Mouse (Mus musculus) liver, embryonic 11.5 days (tissue): ENCODE data around the gene Lbr. TPM values are rescaled to one million over a fixed set of nuclear protein-coding genes. Genes with fewer than 3 reads are reported as not detected.

ENCODE experiments used
- ATAC-seq: fragments of 200-750 bp; cut with Nextera tagmentation; replicated peaks from 2 replicates; pipeline ENCODE4 v1.8.0; 2017; ENCODE audit warnings: moderate number of reproducible peaks, mild to moderate bottlenecking, moderate TSS enrichment, moderate library complexity; ENCODE audit not compliant: low FRiP score
- DNase-seq: peaks from one replicate; pipeline ENCODE4 v3.0.0-alpha.2; 2017; ENCODE audit warnings: low spot score
- H3K27ac ChIP-seq: fragments of 300-500 bp; sonication (generic); 2 replicates; pipeline ENCODE4 v1.5.1; 2014; ENCODE audit warnings: mild to moderate bottlenecking, low read depth, low read length, control low read depth
- H3K27me3 ChIP-seq: fragments of 300-500 bp; sonication (generic); replicated peaks from 2 replicates; pipeline ENCODE4 v1.6.1; 2014; ENCODE audit warnings: low read length, mixed read lengths; ENCODE audit not compliant: control insufficient read depth, insufficient read depth
- H3K36me3 ChIP-seq: fragments of 300-500 bp; sonication (generic); 2 replicates; pipeline ENCODE4 v1.6.1; 2014; ENCODE audit warnings: mild to moderate bottlenecking, low read length, moderate library complexity, mixed read lengths; ENCODE audit not compliant: control insufficient read depth, insufficient read depth
- H3K4me1 ChIP-seq: fragments of 300-500 bp; sonication (generic); replicated peaks from 2 replicates; pipeline ENCODE4 v1.6.1; 2014; ENCODE audit warnings: low read length, mixed read lengths; ENCODE audit not compliant: control insufficient read depth, insufficient read depth
- H3K4me2 ChIP-seq: fragments of 300-500 bp; sonication (generic); 2 replicates; pipeline ENCODE4 v1.6.1; 2014; ENCODE audit warnings: mild to moderate bottlenecking, control low read depth, moderate library complexity
- H3K4me3 ChIP-seq: fragments of 300-500 bp; sonication (generic); 2 replicates; pipeline ENCODE4 v1.5.1; 2014; ENCODE audit warnings: low read depth, low read length, control low read depth
- H3K9ac ChIP-seq: fragments of 300-500 bp; sonication (generic); 2 replicates; pipeline ENCODE4 v1.6.1; 2014; ENCODE audit warnings: low read depth, low read length, control low read depth
- H3K9me3 ChIP-seq: fragments of 300-500 bp; sonication (generic); 2 replicates; pipeline ENCODE4 v1.6.1; 2016; ENCODE audit warnings: low read length, inconsistent platforms, mixed read lengths; ENCODE audit not compliant: control insufficient read depth
- WGBS: fragments of 180-500 bp; shearing (Covaris S2); extraction: QIAGEN DNeasy Blood & Tissue Kit; methylation state at CpG from one replicate; pipeline ENCODE4 v1.1.7; 2014; 5-methylcytosine and 5-hydroxymethylcytosine counted together
- polyA plus RNA-seq: library from polyadenylated mRNA; unstranded; fragments of >200 nt; fragmentation: Nextera tagmentation; extraction: Ambion mirVana; gene quantifications from 2 replicates; pipeline ENCODE4 v1.2.1, GENCODE M21; 2014

Lbr gene
- 229 and 276 TPM in 2 replicates for polyA plus RNA-seq

DNA sequence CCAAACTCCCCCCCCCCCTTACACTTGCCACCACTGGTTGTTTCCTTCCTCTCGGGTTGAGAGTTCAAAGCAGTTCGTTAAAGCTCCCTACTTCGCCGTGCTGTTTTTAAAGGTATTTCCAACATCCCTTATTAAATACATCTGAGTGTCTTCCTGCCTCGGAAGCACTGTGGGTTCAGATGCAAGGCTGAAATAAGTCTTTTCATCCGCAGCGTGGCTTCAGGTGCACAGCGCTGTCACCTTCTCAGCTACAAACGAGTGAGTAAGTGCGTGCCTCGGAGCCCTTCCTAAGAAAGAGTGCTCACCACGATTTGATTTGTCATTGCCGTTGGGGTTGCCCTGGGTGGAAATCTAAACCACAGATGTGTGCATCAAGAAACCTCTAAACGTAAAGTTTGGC is at the start of gene Lbr:
TSS of gene Lbr (minus strand) at position 266 of the 400 bp plus-strand sequence.
- Histone ChIP-seq H3K4me2 (peak within 1 kb of the TSS; percentile 88), H3K4me3 (peak within 1 kb of the TSS; percentile 96), H3K36me3 (peaks cover 4% of the 10 kb centered on the region; the same call in 1 of the 2 replicates), H3K27me3 (no peaks in the 10 kb centered on the region), H3K27ac (peak within 1 kb of the TSS; percentile 97), H3K9ac (peak within 1 kb of the TSS; percentile 96), H3K4me1 (peaks cover 27% of the 10 kb centered on the region), H3K9me3 (no peaks in the 10 kb centered on the region)
- DNase-seq (no peak), ATAC-seq (no peak)
- under 1% methylated on average over 14 of the region's 14 CpGs for WGBS

DNA sequence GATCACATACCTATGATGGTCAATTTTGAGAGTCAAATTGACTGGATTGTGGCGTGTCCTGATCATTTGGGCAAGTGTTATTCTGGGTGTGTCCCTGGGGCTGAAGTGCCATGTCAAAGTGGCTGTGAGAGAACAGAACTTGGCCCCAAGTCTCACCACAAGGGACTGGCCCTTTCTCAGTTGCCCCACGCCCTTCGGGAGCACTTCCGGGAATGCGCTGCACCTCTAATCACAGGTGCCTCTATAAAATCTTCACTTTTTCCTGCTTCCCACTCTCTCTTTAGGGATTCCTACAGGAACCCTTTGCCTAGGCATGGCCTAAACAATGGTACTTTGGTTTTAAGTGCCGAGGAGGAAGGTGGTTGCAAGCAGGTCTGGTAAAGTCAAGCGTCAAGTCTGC is 46.8 kb upstream of the Lbr start:
- H3K4me3 ChIP-seq: no peak overlapping the region
- H3K4me2 ChIP-seq: no peak overlapping the region
- WGBS: 88% methylated on average over 7 of the region's 7 CpGs
- H3K4me1 ChIP-seq: no peaks in the 10 kb centered on the region
- H3K27me3 ChIP-seq: no peaks in the 10 kb centered on the region
- no peak for DNase-seq
- no peak overlapping the region for H3K27ac ChIP-seq
- H3K9ac ChIP-seq: no peak overlapping the region
- no peaks in the 10 kb centered on the region for H3K9me3 ChIP-seq
- no peaks in the 10 kb centered on the region for H3K36me3 ChIP-seq
- no peak for ATAC-seq

DNA sequence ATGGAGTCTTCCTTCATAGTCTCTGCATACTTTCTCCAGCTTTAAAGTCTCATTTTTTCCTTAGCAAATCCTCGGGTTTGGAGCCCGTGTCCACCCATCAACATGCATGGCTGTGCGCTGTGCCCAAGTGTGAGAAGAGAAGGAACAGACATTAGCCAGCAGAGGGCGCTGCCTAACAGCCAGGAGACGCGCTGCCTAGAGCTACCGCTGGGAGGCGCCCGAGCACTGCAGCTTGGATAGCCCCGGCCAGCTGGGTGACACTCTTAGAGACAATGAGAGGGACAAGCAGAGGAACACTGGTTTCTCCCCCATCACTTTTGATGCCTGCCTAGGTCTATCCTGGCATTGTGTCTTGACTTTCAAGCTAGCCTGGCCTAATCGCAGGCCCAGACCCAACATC is 46.0 kb upstream of the Lbr start:
- no peaks in the 10 kb centered on the region for H3K27me3 ChIP-seq
- H3K9ac ChIP-seq: no peak overlapping the region
- peak; percentile 70 for ATAC-seq
- H3K4me3 ChIP-seq: no peak overlapping the region
- H3K4me2 ChIP-seq: no peak overlapping the region
- H3K36me3 ChIP-seq: no peaks in the 10 kb centered on the region
- WGBS: 6% methylated on average over 11 of the region's 11 CpGs
- H3K27ac ChIP-seq: no peak overlapping the region
- peak; percentile 87 for DNase-seq
- no peaks in the 10 kb centered on the region for H3K4me1 ChIP-seq
- H3K9me3 ChIP-seq: no peaks in the 10 kb centered on the region

GRCm38 (mm10) chr1:181881532-181881931 is 38.7 kb upstream of the Lbr start:
- Histone ChIP-seq H3K4me3 (peak overlapping the region; percentile 21; the same call in 1 of the 2 replicates), H3K27me3 (no peaks in the 10 kb centered on the region), H3K9me3 (no peaks in the 10 kb centered on the region), H3K27ac (no peak overlapping the region), H3K4me1 (peaks cover 6% of the 10 kb centered on the region; the same call in 1 of the 2 replicates), H3K36me3 (no peaks in the 10 kb centered on the region), H3K4me2 (peak overlapping the region; percentile 59), H3K9ac (0 out of 2 replicates have a peak overlapping the region, but pooled peaks have one; percentile 34)
- ATAC-seq (peak; percentile 59), DNase-seq (peak; percentile 51)
- WGBS: 19% methylated on average over 8 of the region's 8 CpGs

- no peak for DNase-seq
- H3K4me2 ChIP-seq: peak overlapping the region; percentile 59; the same call in 1 of the 2 replicates
- 46% methylated on average over 15 of the region's 15 CpGs for WGBS
Observed at GRCm38 (mm10) chr1:181880752-181881325, 38.0 kb upstream of the Lbr start.

DNA sequence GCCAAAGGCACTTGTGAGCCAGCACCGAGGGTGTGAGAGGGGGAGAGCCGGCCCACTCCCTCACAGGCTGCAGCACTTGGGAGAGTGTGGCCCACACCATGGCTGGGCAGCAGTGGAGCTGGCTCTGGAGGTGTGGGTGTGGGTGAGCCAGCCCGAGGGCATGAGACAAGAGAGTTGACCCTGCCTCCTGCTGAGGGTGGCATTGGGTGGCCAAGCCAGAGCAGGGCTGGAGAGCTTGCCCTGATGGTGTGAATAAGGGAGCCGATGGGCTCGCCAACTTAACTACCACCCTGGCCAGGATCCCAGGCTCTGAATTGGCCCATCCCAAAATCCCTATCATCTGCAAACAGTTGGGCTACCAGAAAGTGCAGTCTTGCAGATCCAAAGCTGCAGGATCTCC is 35.6 kb upstream of the Lbr start:
- Histone ChIP-seq H3K27ac (no peak overlapping the region), H3K9me3 (no peaks in the 10 kb centered on the region), H3K4me3 (no peak overlapping the region), H3K36me3 (no peaks in the 10 kb centered on the region), H3K4me1 (peaks cover 6% of the 10 kb centered on the region; the same call in 1 of the 2 replicates), H3K4me2 (no peak overlapping the region), H3K27me3 (no peaks in the 10 kb centered on the region), H3K9ac (no peak overlapping the region)
- ATAC-seq (no peak), DNase-seq (no peak)
- WGBS: 75% methylated on average over 5 of the region's 5 CpGs

More at GRCm38 (mm10) chr1:181880752-181881325, 38.0 kb upstream of the Lbr start:
- no peaks in the 10 kb centered on the region for H3K27me3 ChIP-seq
- H3K4me3 ChIP-seq: no peak overlapping the region
- H3K4me1 ChIP-seq: peaks cover 6% of the 10 kb centered on the region; the same call in 1 of the 2 replicates
- H3K9me3 ChIP-seq: no peaks in the 10 kb centered on the region
- H3K36me3 ChIP-seq: no peaks in the 10 kb centered on the region
- no peak overlapping the region for H3K9ac ChIP-seq
- no peak overlapping the region for H3K27ac ChIP-seq
- peak; percentile 49; the same call in 1 of the 2 replicates for ATAC-seq

- no peak overlapping the region for H3K27ac ChIP-seq
- no peak overlapping the region for H3K4me3 ChIP-seq
- H3K9me3 ChIP-seq: no peaks in the 10 kb centered on the region
- 53% methylated on average over 5 of the region's 5 CpGs for WGBS
- no peak overlapping the region for H3K4me2 ChIP-seq
- H3K4me1 ChIP-seq: peaks cover 6% of the 10 kb centered on the region; the same call in 1 of the 2 replicates
- no peak for DNase-seq
- no peak overlapping the region for H3K9ac ChIP-seq
- no peaks in the 10 kb centered on the region for H3K27me3 ChIP-seq
- H3K36me3 ChIP-seq: no peaks in the 10 kb centered on the region
- ATAC-seq: no peak
Observed at GRCm38 (mm10) chr1:181877088-181877487, 34.2 kb upstream of the Lbr start.

GRCm38 (mm10) chr1:181876656-181877055 is 33.8 kb upstream of the Lbr start:
- H3K36me3 ChIP-seq: no peaks in the 10 kb centered on the region
- H3K27ac ChIP-seq: no peak overlapping the region
- ATAC-seq (no peak), DNase-seq (no peak)
- no peaks in the 10 kb centered on the region for H3K27me3 ChIP-seq
- no peak overlapping the region for H3K9ac ChIP-seq
- H3K4me2 ChIP-seq: no peak overlapping the region
- no peaks in the 10 kb centered on the region for H3K9me3 ChIP-seq
- H3K4me3 ChIP-seq: no peak overlapping the region
- peaks cover 5% of the 10 kb centered on the region; the same call in 1 of the 2 replicates for H3K4me1 ChIP-seq
- WGBS: 65% methylated on average over 3 of the region's 3 CpGs
